Mouse (Mus musculus) gastrocnemius, adult 18-20 months (tissue): ENCODE measurements around the gene Gm8127. TPM values are rescaled to one million over a fixed set of nuclear protein-coding genes. Genes with fewer than 3 reads are reported as not detected.

Experiments used
- total RNA-seq, 2 experiments: library from RNA; stranded (reverse); gene quantifications; 2 replicates each; pipeline ENCODE4 v1.2.3; 2021

Gm8127 gene
- total RNA-seq, 2 experiments from 2014 or later, result not detected

Other genes starting within 250 kb of the Gm8127 start
- gene Gm8094, start 217.2 kb downstream of the Gm8127 start, total RNA-seq, result not detected
- gene Gm8104, start 193.2 kb downstream of the Gm8127 start, total RNA-seq, result not detected
- not detected for gene Gm7233, start 114.0 kb downstream of the Gm8127 start, total RNA-seq
- gene Gm8122, start 58.5 kb downstream of the Gm8127 start, total RNA-seq, result not detected
- not detected for gene Gm8126, start 35.2 kb downstream of the Gm8127 start, total RNA-seq
- gene Gm9732, start 18.8 kb downstream of the Gm8127 start, total RNA-seq, result not detected
- gene 1700001F09Rik, start 54.0 kb upstream of the Gm8127 start, total RNA-seq, result not detected
- not detected for gene Gm8138, start 122.5 kb upstream of the Gm8127 start, total RNA-seq
- not detected for gene Gm5799, start 249.7 kb upstream of the Gm8127 start, total RNA-seq